Mouse (Mus musculus): Measurements from ENCODE around the gene Ablim1.

DNA sequence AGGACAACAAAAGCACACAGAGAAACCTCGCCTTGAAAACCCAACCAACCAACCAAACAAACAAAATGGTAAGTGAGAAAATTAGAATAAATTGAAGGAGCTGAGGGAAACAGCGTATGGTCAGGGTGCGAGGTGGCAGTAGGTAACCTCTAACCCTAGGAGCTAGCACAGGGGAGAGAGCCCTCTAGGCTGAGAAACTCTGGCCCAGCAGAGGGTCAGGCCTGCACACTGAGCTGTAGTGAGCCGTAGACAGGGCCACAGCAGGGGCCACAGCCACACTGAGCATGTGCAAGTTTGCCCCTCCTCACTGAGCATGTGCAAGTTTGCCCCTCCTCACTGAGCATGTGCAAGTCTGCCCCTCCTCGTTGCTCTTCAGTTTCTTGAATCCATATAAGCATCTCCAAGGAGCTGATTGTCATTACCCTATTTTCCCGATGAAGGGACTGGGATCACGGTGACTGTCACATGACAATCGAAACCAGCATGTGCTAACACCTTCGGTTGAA, 247.6 kb downstream of the Ablim1 start:
- TF ChIP-seq CTCF (IDR thresholded peaks at IDR 0.05; ENCODE audit: low read depth, low read length) (no peak), EP300 (IDR thresholded peaks at IDR 0.05; ENCODE audit: insufficient read depth, low read depth, low read length) (no peak), POLR2A (IDR thresholded peaks at IDR 0.05; ENCODE audit: insufficient read depth, low read length) (no peak)
